Mouse (Mus musculus) Muller cell, postnatal 12 days (primary cell): ENCODE results near the gene Nckap5l.

ENCODE experiments used
- DNase-seq: peaks from one replicate; pipeline ENCODE4 v3.0.0-alpha.2; 2015; ENCODE audit errors: inconsistent ontology term

The Nckap5l gene

DNA sequence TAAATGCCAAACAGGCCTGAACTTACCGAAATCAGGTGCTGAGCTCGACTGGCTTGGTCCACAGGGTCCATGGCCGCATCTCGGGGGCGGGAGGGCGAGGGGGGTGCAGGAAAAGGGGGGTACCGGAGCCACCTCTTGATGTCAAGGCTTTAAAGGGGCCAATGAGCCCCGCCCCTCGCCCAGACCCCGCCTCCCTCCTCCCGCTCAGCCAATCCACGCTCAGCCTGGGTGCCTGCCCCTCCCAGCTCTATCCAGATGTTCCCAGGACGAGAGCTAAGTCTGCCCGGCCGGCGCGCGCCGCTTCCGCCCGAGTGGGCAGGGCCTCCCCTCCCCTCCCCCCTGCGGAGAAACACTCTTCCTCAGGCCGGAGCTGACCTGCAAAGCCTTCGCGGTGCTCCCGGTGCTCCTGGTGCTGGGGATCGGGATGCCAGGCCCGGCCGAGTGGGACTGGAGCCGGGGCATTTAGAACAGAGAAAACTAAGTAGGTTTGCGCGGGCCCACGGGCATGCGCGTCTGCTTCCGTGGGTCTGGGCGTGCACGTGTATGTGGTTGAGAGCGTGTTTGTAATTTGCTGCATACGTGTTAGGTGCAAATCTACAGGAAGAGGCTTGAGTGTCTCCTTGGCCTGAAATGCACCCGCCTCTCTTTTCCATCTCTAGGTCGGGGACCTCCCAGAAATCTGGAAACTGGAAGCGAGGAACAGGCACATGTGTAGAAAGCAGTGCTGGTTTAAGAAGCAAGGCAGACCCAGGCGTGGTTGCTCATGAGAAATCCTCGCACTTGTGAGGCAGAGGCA is at the start of gene Nckap5l:
Gene Nckap5l (minus strand): TSS at position 143 of the 796 bp plus-strand sequence.
- DNase-seq, result peak; percentile 95

DNA sequence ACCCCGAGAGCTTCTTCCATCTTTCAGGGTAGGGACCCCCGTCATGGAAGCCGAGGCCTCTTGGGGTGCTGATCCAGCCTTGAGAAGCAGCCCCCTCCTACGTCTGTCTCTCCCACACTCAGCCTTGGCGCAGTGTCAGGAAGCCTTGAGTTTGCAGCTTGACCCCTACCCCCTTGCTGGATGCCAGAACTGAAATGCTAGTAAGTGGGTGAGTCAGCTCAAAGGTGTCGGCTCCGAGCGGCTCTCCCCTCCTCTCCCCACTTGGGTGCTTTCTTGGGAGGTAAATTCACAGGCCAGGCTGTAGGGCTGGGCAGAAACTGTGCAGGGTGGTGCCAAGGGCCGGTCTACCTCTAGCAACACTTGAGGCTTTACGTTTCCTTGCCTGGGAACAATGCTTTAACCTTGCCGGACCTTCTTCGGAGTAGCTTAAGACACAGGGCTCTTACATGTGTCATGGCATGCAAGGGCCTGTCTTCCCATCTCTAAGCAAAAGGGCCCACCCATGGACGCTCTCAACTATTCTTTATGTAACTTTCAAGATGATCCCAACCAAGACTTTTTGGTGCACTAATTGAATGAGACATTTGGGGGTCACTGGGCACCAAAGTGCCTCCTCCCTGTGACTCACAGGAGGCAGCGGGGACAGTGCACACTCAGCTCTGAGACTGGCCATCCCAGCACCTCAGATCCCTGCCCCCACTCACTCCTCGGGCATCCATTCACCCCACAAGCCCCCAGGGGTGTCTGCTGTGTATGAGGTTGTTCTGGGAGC is 48.0 kb upstream of the Nckap5l start:
- DNase-seq, result peak; percentile 61

DNA sequence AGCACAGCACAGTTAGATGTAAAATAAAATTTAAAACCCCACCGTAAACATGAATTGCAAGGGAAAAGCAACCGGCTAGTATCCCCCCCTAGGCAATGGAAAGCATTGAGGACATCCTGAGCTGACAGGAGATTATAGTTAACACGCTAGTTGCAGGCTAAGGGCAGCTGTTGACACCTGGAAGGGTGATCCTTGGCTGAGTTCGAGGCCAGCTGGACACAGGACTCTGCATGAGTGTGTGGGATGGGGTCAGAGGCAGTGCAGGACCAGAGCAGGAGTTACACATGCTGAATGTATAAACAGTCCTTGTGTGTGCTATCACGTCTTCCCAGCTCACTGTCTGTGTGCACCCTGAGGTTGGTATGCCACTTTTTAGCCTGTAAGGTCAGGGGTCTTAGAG is 45.7 kb upstream of the Nckap5l start:
- no peak for DNase-seq

DNA sequence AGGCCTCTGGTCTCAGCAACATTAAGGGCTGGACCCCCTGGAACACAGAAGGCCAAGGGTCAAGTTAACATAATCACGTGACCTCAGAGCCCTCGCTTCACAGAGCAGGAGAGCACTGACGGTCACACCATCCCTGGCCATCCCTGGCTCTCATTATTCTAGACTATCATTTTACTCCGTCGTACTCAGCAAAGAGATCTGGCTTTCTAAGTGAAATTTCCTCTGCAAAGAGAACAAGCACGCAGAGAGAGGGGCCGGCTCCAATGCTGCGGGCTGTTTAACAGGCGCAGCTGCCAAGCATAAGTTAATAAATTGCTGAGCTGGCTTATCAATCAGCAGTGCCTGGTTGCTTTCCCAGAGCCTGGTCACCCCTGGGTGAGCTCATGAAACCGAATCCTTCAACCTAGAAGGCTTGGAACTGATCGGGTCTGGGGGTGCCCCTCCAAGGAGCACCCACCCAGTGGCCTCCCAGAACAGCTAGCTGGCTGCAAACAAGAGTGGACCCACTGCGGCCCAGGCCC is 44.8 kb upstream of the Nckap5l start:
- no peak for DNase-seq

DNA sequence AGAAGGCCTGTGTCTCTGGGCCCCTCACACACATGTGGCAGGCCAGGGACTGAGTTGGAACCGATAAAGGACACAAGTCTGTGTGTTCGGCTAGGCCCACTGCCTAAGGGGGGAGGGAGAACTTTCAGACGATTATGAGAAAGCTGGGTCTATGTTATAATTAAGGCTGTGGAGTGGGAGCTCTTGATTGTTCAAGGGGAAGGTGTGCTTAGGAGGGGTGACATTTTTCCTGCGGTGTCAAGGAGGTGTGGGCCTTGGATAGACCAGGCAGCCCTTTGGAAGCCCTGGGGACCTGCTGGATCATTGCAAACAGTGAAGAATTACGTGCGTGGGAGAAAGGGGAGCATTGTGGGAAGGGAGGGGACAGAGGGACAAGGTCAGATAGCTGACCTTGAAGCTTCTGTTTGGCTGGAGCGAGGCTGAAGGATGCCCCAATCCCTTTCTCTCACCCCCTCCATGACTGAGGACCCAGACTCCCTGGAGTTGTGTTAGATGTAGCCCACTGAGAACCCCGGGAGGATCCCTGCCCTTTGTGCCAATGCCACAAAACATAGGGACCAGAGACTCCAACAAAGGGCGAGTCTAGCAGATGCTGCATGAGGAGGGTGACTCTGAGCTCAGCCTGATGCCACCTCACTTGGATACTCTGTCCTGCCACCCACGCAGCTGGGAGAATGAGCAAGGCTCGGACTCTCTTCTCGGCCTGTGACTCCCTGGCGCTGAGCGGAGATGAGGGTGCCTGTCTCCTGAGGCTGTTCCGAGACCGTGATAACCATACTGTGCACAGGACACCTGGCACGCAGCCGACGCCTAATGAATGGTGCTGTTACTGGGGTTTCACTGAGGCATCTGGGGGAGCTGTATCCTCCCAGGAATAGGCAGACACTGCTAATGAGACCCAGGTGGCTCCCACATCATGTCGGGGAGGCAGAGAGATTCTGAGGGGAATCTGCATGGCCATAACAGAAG is 44.0 kb upstream of the Nckap5l start:
- peak; percentile 27 for DNase-seq

DNA sequence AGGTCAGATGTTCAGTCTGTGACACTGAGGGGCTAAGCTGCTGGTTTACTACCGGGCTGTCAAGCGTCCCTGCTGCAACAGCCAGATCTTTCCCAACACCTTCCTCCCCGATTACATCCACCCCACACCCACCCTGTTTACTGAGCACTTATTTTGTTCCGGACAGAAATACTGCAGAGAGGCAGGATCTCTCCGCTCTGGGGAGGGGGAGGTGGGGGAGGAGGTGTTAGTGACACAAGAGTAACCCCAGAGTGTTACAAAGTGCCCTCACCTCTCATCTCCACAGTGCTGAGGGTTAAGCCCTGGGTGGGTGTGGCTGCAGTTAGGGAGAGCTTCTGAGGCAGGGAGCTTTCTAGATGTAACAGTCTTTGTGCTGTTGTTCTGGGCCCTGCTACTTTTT is 42.8 kb upstream of the Nckap5l start:
- DNase-seq, result no peak

DNA sequence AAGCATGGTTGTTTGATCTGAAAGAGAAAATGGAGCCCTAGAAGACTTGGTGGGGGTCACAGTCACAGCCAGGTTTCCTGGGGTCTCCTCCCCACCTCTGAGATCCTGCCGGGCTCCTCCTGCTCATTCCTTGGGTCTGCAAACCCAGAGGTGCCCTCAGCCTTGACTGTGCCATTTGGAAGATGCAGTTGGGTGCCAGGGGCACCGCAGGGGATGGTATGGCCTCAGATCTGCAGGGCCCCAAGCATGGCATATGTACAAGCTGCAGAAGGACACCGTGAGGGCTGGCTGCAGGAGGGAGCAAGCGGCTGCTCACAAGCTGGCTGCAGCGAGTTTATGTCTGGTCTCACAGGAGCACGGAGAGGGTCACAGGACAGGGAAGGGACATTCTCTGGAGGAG is 42.2 kb upstream of the Nckap5l start:
- DNase-seq, result no peak

DNA sequence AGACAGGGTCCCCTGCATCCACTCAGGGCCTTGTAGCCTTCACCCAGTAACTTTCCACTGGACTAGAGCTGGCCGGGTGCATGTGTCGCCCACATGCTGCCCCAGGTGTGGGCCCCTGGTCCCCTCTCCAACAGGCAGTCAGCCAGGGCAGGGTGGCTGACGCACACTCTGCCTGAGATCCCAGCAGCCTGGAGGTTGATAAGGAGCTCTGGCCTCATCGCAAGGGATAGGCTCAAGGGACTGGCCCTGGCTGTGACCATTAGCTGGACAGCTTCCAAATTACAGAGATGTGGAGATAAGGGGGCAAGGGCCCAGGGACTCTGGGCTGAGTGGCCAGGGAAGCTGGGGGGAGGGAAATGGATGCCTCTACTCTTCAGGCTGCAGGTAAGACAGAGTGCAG is 41.2 kb upstream of the Nckap5l start:
- no peak for DNase-seq

DNA sequence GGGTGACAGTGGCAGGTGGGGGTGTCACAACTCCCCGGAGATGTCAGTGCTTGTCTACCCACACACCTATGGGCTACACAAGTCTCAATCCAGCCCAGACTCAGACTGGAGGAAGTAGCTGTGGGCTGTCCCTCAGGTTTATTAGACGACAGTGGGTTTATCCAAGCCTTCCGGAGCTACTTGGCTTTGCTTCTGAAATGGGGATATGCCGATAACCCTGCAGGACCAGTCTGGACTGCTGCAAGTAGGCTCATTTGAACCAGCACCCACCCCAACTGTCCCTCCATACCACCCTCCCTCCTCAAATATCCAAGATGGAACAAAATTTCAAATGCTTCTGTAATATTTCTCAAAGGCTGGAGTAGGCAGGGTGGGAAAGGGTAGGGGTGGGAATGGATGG is 40.8 kb upstream of the Nckap5l start:
- DNase-seq, result no peak

DNA sequence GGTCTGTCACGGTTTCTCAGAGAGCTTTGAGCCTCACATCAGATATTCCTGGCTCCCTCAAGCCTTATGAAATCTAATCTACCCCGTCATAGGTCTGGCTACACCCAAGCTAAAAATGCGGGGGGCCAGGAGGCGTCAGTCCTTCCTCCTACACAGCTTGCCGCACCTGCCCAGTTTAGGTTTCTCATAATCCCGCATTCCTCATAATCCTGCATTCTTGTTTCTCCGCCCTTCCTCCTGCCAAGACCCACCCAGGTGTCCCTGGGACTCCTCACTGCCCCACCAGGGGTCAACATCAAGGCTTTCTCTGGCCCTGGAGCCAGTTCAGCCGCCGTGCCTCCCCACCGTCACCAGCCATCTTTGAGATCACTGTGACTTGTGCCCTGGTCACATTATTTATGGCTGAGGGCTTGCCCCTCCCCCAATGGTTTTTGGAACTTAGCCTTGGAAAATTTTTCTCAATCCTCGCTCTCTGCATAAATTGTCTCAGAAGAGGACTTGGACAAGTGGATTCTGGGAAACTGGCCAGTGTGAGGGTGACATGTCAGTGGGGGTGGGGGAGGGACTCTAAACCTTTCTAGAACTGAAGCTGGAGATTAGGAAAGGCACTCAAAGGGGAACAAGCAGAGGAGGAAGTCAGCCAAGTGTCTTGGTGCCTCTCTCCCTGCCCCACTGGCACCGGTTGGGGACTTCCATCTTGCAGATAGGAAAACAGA is 40.1 kb upstream of the Nckap5l start:
- DNase-seq, result peak; percentile 89

DNA sequence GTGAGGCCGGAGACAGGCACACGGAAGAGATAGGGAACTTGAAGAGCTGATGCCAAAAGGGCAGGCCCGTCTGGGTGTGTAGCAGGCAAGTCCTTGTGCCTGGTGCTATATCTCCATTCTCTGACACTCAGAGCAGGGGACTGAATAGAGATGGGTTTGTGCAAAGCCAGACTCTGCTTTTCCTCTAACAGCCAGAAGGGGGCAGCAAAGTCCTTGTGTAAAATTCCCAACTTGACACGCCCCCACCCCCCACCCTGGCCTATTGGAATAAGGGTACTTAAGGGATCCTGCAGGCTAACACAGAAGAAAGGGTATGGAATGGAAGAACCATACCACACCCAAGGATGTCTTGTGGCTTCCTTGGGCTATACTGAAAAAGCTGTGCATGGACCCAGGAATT is 39.5 kb upstream of the Nckap5l start:
- peak; percentile 86 for DNase-seq

DNA sequence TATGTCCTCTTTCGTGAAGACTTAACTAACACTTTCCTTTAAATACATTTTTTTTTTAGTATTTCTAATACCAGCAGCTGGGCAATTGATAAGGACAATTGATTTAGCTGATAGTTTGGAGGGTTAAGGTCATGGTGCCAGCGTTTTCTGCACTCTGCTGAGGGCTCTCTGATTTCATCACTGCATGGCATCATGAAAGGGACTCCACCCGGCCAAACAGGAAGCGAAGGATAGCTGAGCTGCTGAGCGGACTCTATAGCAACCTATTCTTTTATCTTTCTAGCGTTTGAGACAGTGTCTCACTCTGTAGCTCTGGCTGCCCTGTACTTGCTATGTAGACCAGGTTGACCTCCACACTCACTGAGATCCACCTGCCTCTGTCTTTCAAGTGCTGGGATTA is 27.2 kb upstream of the Nckap5l start:
- DNase-seq, result no peak

DNA sequence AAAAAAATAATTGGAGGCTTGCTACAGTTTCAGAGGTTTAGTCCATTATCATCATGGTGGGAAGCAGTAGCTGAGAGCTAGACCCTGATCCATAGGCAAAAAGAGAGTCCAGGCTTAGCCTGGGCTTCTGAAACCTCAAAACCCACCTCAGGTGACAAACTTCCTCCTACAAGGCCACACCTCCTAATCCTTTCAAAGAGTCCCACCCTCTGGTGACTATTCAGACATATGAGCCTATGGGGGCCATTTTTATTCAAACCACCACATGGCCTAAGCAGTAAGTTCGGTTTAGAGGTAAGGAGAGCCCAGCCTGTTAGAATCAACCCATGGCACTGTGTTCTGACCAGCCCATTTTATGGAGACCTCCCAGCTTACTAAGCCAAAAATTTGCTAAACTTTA is 18.3 kb upstream of the Nckap5l start:
- no peak for DNase-seq

DNA sequence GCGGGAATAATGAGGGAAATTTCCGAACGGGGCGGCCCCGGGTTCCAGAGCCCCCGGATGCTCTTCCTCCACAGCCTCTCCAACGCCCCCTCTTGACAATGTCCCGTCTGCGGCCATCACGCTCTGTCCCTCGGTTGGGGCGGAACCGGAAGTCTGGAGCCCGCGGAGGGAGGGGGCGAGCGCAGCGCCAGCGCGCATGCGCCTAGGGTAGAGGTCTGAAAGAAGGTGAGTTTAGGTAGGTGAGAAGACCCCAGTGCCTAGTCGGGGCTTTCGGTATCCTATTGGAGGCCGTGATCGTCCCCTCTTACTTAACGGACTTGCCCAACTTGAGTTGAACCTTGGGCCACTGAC is 17.0 kb upstream of the Nckap5l start, which contains the start of gene Bcdin3d:
Gene Bcdin3d (minus strand): TSS at position 155 of the 351 bp plus-strand sequence.
- peak; percentile 92 for DNase-seq

DNA sequence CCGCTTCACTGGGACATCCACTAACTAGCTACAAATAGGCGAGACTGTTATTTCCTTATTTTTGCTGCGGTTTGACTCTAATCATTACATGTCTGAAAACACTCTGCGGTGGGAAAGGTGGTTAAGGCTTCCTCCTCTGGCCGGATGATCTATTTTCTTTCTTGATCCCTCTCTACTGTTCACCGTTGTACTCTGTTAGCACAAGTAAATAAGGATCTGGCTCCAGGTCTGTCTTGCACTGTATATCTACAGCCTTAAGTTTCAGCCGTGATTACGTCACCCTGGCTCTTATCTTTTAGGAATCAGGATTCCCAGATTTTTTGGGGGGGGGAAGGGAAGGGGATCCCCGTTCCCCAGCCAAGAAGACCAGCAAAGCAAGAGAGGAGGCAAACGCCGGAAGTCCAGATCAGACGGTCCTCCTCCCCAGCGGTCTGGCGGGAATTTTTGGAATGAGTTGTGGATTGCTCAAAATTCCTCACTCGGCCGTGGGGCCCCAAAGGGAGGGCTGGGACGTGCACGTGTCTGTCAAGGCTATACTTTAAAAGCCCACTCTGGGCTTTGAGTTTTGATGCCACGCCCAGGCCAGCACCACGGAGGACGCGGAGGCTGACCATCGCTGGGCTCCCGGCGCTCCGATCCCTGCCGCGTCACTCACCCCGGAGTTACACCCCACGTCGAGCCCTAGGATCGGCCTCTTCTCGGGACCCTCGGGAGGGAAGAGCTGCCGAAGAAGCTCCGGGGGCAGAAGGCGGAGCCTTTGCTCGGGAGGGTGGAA is 16.4 kb upstream of the Nckap5l start:
- peak; percentile 91 for DNase-seq

DNA sequence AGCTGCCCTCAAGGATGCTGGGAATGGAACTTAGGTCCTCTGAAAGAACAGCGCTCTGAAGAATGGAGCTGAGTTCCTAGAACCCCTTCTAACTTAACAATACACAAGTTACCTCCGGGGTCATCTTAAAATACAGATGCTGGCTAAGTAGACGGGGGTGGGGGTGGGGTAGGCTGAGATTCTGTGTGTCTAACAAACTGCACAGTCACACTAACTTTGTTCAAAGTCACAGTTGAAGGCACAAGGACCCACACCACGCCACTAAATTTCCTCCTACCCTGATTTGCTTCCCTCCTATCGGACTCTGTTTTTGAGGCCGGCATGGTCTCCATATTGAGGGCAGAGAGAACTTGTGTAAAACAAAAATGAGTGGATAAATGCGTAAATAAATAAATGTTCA is 15.4 kb upstream of the Nckap5l start:
- no peak for DNase-seq

DNA sequence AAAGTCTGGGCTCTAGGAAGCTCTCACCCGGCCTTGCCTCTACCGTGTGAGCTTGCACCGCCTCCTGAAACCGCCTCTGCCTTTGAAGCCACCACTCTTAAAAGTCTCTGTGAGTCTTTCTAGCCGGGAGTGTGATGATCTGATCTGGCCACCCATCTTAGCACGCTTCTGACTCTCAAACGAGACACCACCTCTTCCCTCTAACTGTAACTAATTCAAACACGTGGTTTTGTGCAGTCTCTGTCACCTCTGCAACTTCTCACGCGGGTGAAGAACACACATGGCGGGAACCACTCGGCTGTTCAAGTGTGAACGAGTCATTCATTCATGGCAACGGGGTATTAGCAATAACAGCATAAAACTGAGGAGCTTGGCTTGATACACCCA is 14.1 kb upstream of the Nckap5l start:
- DNase-seq, result no peak

DNA sequence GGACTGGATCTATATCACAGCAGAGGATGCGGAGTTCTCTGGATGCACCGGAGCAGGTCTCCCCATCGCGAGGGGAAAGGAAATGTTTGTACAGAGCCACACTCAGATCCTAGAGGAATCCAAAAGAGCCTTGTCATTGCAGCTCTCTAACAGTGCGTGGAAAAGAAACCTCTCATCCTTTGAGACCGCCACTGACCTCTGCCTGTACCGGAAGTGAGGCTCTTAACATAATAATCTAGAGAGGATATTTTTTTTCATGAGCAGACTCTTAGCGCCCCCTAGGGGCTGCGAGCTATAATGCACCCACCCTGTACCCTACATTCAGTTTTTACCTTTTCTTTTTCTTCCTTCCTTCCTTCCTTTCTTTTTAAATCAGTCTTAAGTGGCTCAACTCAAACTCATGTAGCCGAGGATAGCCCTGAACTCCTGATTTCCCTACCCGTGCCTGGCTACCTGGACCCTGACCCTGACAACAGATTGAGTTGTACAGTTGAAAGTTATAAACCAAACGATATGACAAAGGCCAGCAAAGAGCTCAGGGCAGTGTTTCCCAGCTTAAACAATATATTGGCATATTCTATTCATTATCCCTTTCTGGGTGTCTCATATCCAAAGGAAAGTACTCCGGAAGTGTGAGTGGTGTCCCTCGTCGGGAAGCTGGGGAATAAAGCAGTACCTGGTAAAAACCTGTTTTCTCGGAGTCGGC is 13.6 kb upstream of the Nckap5l start:
- DNase-seq, result peak; percentile 27

DNA sequence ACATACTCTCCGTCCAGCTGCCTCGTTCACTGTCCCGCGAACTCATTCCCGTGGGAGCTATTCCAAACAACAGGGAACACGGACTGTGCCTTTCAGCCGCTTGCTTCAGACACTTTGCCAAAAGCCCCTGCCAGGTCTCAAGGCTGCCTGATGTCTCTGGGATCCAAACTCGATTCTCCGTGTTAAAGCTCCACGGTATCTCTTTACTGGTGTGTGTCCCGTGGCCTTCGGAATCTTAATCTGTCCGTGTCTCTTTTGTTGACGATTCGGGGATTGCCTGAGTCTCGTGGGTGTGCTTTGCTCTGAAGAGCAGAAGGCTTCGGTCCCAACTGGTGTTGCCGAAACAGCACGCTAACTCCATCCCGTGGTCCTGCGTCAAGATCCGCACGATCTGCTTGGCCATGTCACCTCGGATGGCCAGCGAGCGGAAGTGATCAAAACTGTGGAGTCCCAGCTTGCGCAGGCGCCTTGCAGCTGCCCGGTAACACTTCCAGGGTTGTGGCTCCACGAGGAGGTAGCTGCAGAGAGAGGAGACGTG is 12.7 kb upstream of the Nckap5l start:
- no peak for DNase-seq
